Mouse (Mus musculus): ENCODE measurements at regions not wholly inside any gene's neighbourhood (a gene's known extent, or its start where the extent isn't known, plus 50 kb on each side); places are given as distances from the start of the nearest gene placed in this dataset.

DNA sequence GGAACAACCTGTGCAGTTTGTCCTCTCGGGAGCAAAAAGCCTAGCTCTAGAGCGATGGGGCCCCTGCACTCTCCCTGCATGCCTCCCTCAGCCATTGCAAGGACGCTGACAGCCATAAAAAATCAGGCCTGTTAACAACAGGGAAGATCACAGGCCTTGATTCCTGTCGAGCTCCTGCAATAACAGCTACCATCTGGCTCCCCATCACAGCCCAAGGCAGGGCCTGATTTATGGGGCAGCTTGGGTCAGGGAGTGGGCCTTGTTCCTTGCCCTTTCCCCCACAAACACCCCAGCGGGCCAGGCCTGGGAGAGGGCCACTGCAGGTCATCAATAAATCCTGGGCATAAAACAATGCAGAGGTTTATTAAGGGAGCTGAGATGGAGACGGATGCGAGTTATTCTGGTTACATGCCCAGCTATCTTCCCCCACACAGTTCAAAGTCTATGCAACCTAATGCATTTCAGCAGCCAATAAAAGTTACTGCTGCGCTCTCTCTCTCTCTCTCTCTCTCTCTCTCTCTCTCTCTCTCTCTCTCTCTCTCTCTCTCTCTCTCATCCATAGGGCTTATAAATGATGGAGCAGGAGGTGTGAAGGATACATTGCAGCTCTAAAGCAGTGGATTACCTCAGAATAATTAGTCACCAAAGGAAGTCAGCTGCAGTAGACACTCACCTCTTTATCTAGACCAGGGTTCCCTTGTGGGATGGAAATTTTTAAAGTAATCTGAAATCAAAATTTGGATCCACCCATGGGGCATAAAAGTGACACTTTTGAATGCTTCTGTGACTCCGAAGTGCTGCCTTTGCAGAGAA lies 136.9 kb downstream of the Hsd17b3 start:
- 53% methylated on average over 9 of the region's 9 CpGs for WGBS
- TF ChIP-seq CTCF (IDR thresholded peaks at IDR 0.05; ENCODE audit: low read depth): no peak
- TF ChIP-seq EP300 (optimal IDR thresholded peaks at IDR 0.05): no peak
- ATAC-seq (ENCODE audit: low FRiP score, low TSS enrichment): no peak
- H3K9me3 ChIP-seq (ENCODE audit: control insufficient read depth, low read length): no peaks in the 10 kb centered on the region
- no peaks in the 10 kb centered on the region; the same call in 1 of the 2 replicates for H3K4me1 ChIP-seq (replicated peaks; ENCODE audit: control insufficient read depth, insufficient read depth)
- H3K4me3 ChIP-seq (ENCODE audit: low read depth, low read length): no peak overlapping the region
- H3K27me3 ChIP-seq (ENCODE audit: control insufficient read depth, insufficient read depth, low read length): no peaks in the 10 kb centered on the region
- no peak for DNase-seq (ENCODE audit: low spot score)
- no peak overlapping the region for H3K4me2 ChIP-seq (replicated peaks; ENCODE audit: low read depth)
- peak overlapping the region; percentile 61; the same call in 1 of the 2 replicates for H3K27ac ChIP-seq (replicated peaks)
- H3K36me3 ChIP-seq (ENCODE audit: control insufficient read depth, insufficient read depth, low read length): no peaks in the 10 kb centered on the region
- H3K9ac ChIP-seq (ENCODE audit: low read length): no peak overlapping the region

DNA sequence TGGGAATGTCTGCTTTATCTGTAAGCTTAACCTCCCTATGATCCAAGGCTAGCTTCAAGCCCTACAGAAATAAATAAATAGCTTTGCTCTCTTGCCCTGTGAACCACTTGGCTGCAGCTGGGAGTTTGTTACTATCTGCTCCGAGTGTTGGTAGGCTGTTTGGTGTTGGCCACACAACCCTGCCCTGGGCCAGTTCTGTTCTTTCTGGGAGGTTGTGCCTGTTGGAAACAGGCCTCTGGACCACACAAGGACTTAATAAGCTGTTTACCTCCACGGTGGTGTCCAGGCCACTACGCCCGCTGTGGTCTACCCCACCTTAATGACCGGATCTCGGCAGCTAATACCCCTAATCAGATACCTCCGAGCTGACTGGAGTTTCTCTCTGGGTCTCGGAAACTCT lies 136.1 kb downstream of the Ercc6l2 start:
- Histone ChIP-seq H3K4me1 (replicated peaks; ENCODE audit: control insufficient read depth, insufficient read depth) (no peaks in the 10 kb centered on the region; the same call in 1 of the 2 replicates), H3K4me3 (ENCODE audit: low read depth, low read length) (no peak overlapping the region), H3K36me3 (ENCODE audit: control insufficient read depth, insufficient read depth, low read length) (no peaks in the 10 kb centered on the region), H3K27ac (replicated peaks) (peak overlapping the region; percentile 61; the same call in 1 of the 2 replicates), H3K4me2 (replicated peaks; ENCODE audit: low read depth) (no peak overlapping the region), H3K9ac (ENCODE audit: low read length) (no peak overlapping the region), H3K9me3 (ENCODE audit: control insufficient read depth, low read length) (no peaks in the 10 kb centered on the region), H3K27me3 (ENCODE audit: control insufficient read depth, insufficient read depth, low read length) (no peaks in the 10 kb centered on the region)
- TF ChIP-seq CTCF (IDR thresholded peaks at IDR 0.05; ENCODE audit: low read depth) (no peak), EP300 (optimal IDR thresholded peaks at IDR 0.05) (no peak)
- DNase-seq (ENCODE audit: low spot score) (no peak), ATAC-seq (ENCODE audit: low FRiP score, low TSS enrichment) (peak; percentile 42; the same call in 1 of the 2 replicates)
- WGBS: 52% methylated on average over 8 of the region's 8 CpGs

Data from stomach, postnatal 0 days (tissue).